Mouse (Mus musculus) adrenal gland, postnatal 4 days (tissue): Measurements from ENCODE around the gene Ccdc30. TPM values are rescaled to one million over a fixed set of nuclear protein-coding genes. Genes with fewer than 3 reads are reported as not detected.

Source experiments
- DNase-seq, 2 experiments: peaks; one replicate each; pipeline ENCODE4 v3.0.0; 2021 to 2022; ENCODE audit warnings: low spot score in 2 of 2, mixed read lengths in 2 of 2
- long read RNA-seq, 2 experiments: library from polyadenylated mRNA; stranded (forward); transcript quantifications; one replicate each; pipeline ENCODE4 v2.0.0; 2021
- total RNA-seq, 2 experiments: library from RNA; stranded (reverse); gene quantifications; 2 replicates each; pipeline ENCODE4 v1.2.3; 2021

Ccdc30 gene
- 10 to 100 TPM; 11.8 to 14.0 TPM for total RNA-seq
- long read RNA-seq, experiment 1, partial matches to known transcripts: 4 of 18 reads
- long read RNA-seq, experiment 1, other reads (novel, unspliced or antisense): 10 of 18 reads
- long read RNA-seq, experiment 2, partial matches to known transcripts: 7 of 25 reads
- long read RNA-seq, experiment 2, other reads (novel, unspliced or antisense): 14 of 25 reads

DNA sequence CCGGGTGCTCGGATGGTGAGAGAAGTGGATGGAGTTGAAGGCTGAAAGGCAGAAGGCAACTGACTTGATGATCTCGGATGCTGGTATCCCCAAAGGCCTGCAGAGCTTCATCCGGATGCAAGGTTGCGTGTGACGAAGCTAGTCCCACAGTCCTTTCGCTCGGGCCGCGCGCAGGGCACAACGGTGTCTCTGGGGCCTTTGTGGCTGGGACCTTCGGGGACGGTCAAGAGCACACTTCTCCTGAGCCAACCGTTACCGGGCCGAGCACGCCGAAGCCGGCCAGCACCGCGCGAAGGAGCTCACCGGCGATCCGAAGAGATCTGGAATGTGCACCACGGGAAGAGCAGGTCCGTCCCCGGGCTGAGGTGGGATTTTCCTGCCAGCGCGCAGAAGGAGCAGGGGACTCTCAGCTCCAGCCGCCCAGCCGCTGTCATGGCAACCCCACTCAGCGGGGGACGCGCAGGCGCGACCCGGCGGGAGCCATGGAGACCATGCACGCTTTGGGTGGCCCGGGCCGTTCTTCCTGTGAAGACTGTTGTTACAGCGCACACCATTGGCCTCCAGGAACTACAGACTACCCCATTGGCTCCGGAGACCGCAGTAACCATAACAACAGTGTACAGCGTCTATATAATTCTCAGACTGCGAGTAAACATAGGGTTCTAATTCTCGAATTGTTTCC, at the start of gene Ccdc30:
TSS of gene Ccdc30 (minus strand) at position 450 of the 682 bp plus-strand sequence.
- peak; percentile 88 to 92 for DNase-seq

DNA sequence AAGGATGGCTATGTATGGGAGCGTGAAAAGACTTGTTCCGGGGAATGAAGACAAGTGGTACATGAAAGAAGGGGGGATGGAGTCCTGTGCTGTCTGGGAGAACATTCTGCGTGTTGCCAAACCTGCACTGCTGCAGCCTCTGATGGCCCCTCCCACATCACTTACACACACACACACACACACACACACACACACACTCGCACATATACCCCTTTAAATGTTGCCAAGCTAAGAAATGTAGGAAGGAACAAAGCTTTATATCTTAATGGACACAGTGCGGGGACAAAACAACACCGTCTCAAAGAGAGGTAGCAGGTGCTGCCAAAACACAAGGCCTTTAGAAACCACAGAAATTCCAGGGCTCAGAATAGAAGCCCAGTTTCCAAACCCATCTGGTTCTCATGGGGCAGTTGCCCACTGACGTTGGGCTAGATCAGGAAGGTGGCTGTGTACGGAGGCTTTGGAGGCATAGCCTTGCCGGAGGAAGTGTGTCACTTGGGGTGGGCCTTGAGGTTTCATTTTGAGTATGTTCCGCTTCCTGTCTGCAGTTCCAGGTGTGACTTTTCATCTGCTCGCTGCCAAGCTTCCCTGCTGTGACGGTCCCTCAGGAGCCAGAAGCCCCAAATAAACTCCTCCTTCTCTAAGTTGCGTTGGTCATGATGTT, 48.6 kb upstream of the Ccdc30 start:
- no peak for DNase-seq

- peak; percentile 34 to 35 for DNase-seq
Observed at GRCm38 (mm10) chr4:119462858-119463755, 47.8 kb upstream of the Ccdc30 start.

GRCm38 (mm10) chr4:119462457-119462856, 47.1 kb upstream of the Ccdc30 start:
- DNase-seq: no peak

GRCm38 (mm10) chr4:119460728-119461141, 45.4 kb upstream of the Ccdc30 start:
- DNase-seq: no peak

- no peak for DNase-seq
Observed at GRCm38 (mm10) chr4:119460296-119460695, 45.0 kb upstream of the Ccdc30 start.

- DNase-seq: no peak
Observed at GRCm38 (mm10) chr4:119453533-119453932, 38.2 kb upstream of the Ccdc30 start.

DNA sequence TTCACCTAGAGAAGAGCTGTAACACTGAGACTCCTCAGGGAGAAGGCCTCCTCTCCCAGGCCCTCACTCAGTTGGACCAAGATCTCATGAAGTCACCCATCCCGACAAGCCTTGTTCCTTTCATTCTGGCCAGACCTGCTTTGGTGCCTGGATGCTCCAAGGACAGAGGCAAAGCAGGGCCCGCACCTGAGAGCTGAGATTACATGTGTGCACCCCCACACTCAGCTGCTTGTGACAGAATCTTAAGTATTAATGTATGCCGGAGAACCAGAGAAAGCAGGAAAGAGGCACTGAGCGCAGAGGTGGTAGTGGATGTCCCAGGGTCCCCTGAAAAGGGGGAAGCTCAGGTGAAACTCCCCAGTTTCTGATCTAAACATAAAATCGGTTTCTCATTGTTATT, 37.8 kb upstream of the Ccdc30 start:
- DNase-seq: no peak

DNA sequence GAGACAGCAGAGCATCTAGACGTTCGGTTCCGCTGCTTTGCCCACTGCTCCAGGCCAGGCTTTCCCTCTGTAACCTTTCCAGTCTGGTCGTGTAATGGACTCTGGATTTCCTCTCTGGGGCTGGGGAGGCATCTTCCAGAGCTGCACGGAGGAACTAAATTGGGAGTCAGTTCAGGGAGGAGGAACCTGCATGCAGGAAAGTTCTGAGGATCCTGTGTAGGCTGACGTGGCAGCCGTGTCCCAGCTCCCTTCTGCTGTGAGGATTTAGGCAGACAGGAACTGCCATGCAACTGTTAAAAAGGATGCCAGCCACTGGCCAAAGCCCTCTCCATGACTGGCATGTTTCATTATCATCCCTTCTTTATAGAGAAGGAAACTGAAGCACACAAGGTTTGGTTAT, 35.1 kb upstream of the Ccdc30 start:
- no peak for DNase-seq

DNA sequence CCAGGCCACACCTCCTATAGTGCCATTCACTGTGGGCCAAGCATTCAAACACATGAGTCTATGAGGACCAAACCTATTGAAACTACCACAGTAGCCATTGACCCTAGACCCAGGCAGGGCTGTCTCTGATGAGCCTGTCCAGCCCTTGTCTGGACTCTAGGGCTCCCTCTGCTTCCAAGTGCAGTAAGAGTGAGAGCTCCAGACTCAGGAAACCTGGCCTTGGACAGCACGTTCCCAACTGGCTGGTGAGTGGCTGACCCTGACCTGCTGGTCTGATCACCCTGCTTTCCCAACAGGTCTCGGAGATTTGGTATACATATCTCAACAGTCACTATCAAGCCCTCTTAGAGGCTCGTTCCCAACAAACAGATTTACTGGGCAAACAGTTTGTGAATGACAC, 32.5 kb upstream of the Ccdc30 start:
- DNase-seq: no peak

- no peak for DNase-seq
Observed at GRCm38 (mm10) chr4:119447261-119447660, 31.9 kb upstream of the Ccdc30 start.

GRCm38 (mm10) chr4:119442539-119442938, 27.2 kb upstream of the Ccdc30 start:
- no peak for DNase-seq

DNA sequence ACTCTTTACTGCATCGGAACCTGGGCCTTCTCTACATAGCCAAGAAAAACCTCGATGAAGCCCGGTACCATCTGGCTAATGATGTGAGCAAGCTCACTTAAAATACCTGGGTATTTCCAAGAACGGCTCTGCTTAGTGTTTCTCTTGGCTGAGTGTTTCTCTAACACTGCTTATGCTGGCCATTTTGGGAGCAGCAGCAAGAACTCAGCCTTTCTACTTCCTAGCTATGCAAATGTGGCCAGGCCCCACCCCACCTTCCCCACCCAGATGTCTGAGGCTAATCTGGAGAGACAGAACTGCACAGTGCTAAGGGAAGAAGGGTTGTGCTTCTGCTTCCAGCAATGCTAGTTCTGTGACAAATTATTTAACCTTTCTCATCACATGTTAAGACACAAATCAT, 26.5 kb upstream of the Ccdc30 start:
- no peak for DNase-seq

- no peak for DNase-seq
Observed at GRCm38 (mm10) chr4:119437936-119438335, 22.6 kb upstream of the Ccdc30 start.

DNA sequence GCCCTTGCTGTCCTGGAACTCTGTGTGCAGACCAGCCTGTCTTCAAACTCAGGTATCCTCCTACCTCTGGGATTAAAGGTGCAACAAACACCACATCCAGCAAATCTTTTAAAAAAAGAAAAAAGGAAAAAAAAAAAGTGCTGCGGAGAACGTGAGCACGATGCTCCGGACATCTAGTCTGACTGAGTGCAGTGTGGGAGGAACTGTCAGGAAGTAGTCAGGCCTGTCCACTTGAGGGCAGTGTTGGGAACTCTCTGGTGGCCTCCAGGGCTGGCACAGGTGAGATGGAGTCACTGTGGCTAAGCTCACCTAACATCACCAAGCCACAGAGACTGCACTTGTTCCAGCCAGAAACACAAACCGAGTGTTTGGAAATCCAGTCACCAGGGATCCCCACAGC, 15.4 kb upstream of the Ccdc30 start:
- DNase-seq: no peak

DNA sequence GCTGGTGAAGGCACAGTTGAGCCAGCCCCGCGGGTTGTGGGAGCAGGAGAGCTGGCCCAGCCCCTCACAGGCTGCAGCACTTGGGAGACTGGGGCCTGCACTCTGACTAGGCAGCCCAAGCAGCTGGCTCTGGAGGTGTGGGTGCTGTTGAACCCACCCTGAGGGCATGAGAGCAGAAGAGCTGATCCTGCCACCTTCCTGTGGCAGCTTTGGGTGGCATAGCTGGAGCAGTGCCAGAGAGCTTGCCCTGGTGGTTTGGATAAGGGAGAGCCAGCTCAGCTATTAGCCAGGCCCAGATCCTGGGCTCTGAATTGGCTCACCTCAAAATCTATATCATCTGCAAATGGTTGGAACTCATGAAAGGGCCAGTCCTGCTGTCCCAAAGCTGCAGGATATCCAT, 12.4 kb upstream of the Ccdc30 start:
- DNase-seq: peak in 1 of 2 experiments; percentile 23

DNA sequence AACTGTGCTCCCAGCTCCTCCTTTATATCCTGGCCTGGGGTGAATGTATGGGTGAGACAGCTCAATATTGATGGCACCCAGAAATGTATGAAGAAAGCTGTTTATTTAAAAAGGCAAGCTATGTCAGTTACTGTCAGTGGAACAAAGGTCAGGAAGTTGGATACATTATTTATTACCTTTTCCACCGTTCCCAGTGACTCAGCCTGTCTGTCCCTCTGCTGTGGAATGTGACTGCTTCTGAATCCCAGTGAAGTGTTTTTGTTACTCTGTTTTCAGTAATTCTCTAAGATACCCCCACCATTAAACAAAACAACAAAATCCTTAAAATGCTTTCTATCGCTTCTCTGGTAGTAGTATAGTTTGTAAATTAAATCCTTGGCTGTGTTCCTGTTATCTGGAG, 10.3 kb upstream of the Ccdc30 start:
- no peak for DNase-seq

DNA sequence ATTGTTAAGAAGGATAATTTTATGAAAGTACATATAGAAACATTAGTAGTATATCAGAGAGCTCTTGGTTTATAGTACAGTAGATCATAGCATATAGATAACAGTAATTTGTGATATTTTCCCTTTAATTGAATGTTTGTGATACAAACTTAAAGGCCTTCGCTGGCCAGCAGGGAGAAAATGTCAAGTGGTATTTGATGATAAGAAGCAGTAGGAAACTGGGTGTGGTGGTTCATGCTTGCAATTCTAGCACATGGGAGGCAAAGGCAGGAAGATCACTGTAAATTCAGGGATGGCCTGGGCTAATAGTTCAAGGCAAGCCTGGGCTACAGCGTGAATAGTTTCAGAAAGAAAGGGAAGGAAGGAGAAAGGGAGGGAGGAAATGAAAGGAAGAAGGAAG, 9.8 kb upstream of the Ccdc30 start:
- DNase-seq: no peak

GRCm38 (mm10) chr4:119422294-119422964, 7.1 kb upstream of the Ccdc30 start, which contains the start of the genes Ppcs and Zmynd12:
Ppcs (minus strand) TSS chr4:119422420.
Zmynd12 (plus strand) TSS chr4:119422814.
- peak; percentile 68 to 84 for DNase-seq

GRCm38 (mm10) chr4:119421921-119422293, 6.6 kb upstream of the Ccdc30 start:
- DNase-seq: peak in 1 of 2 experiments; percentile 11

DNA sequence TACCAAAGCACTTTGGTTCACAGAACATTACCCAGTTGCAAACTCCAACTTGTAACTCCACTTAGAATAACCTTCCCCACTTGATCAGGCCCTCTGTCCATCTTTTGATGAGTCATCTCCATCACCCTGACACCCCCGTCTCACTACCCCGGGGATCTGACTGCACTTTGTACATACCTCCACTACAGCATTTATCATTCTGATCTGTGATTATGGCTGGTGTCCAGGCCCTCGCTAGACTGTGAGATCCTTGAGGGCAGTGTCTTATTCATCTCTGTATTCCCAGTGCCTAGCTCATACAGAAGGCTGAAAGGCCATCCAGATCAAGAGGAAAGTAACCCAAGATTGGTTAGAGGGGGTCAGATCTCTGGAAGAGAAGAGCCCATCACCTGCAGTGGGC, 5.9 kb upstream of the Ccdc30 start:
- no peak for DNase-seq
